Mouse (Mus musculus) C2C12 (cell line): ENCODE data around the gene Msmb.

Source experiments
- CTCF ChIP-seq: IDR thresholded peaks from one replicate; pipeline ENCODE4 v1.5.1; 2011; ENCODE audit not compliant: control insufficient read depth, insufficient read depth, insufficient read length
- MAX ChIP-seq: IDR thresholded peaks from one replicate; pipeline ENCODE4 v1.6.1; 2011; ENCODE audit warnings: mild to moderate bottlenecking, control low read depth
- MYOG ChIP-seq: IDR thresholded peaks from one replicate; pipeline ENCODE4 v1.6.1; 2011; ENCODE audit not compliant: control insufficient read depth, insufficient read length; ENCODE audit errors: extremely low read depth
- USF1 ChIP-seq: IDR thresholded peaks from one replicate; pipeline ENCODE4 v1.6.1; 2011; ENCODE audit warnings: low read depth, mild to moderate bottlenecking, control low read depth, moderate library complexity

GRCm38 (mm10) chr14:32180861-32181260 lies 39.0 kb downstream of the Msmb start:
- no peak for TF ChIP-seq MYOG
- TF ChIP-seq CTCF: no peak
- TF ChIP-seq USF1: no peak
- TF ChIP-seq MAX: no peak
